Mouse (Mus musculus) thymus, adult 2 months (tissue): ENCODE data around the gene Qsox1. TPM values are rescaled to one million over a fixed set of nuclear protein-coding genes. Genes with fewer than 3 reads are reported as not detected.
A peak's percentile ranks its signal among the peaks of the same experiment; 100 is the strongest.

Source experiments
- DNase-seq: peaks from one replicate; pipeline ENCODE4 v3.0.0; 2021
- H3K27ac ChIP-seq: fragments of 200-500 bp; 2 replicates; pipeline ENCODE4 v1.5.1; 2012; ENCODE audit warnings: low read length, control low read depth; ENCODE audit not compliant: control insufficient read depth, insufficient read depth
- H3K27me3 ChIP-seq: fragments of 200-500 bp; 2 replicates; pipeline ENCODE4 v1.6.1; 2012; ENCODE audit warnings: mild to moderate bottlenecking, low read length, moderate library complexity, mixed read lengths; ENCODE audit not compliant: control insufficient read depth, insufficient read depth
- H3K36me3 ChIP-seq: fragments of 200-500 bp; 2 replicates; pipeline ENCODE4 v1.6.1; 2012; ENCODE audit warnings: mild to moderate bottlenecking, low read length, moderate library complexity; ENCODE audit not compliant: control insufficient read depth, insufficient read depth
- H3K4me1 ChIP-seq: fragments of 200-500 bp; replicated peaks from 2 replicates; pipeline ENCODE4 v1.6.1; 2012; ENCODE audit warnings: low read length; ENCODE audit not compliant: control insufficient read depth, insufficient read depth
- H3K4me3 ChIP-seq: fragments of 200-500 bp; 2 replicates; pipeline ENCODE4 v1.5.1; 2012; ENCODE audit warnings: mild to moderate bottlenecking, low read length, control low read depth, moderate library complexity; ENCODE audit not compliant: control insufficient read depth, insufficient read depth
- CTCF ChIP-seq: fragments of 200-500 bp; IDR thresholded peaks from 2 replicates; pipeline ENCODE4 v1.5.1; 2012; ENCODE audit warnings: mild to moderate bottlenecking, control low read depth, low read length, moderate library complexity, borderline replicate concordance; ENCODE audit not compliant: control insufficient read depth, poor library complexity, insufficient read depth; ENCODE audit errors: extremely low read depth
- POLR2A ChIP-seq: fragments of 200-500 bp; IDR thresholded peaks from 2 replicates; pipeline ENCODE4 v1.6.1; 2012; ENCODE audit warnings: mild to moderate bottlenecking, low read length, control low read depth, moderate library complexity; ENCODE audit not compliant: control insufficient read depth, poor library complexity, insufficient read depth; ENCODE audit errors: extremely low read depth
- WGBS: fragments of 180-500 bp; shearing (Covaris S2); methylation state at CpG from one replicate; pipeline ENCODE4 v1.1.7; 2018; 5-methylcytosine and 5-hydroxymethylcytosine counted together
- polyA plus RNA-seq: library from polyadenylated mRNA; depleted of rRNA; stranded (reverse); fragments of >200 nt; gene quantifications from 2 replicates; pipeline ENCODE4 v1.2.3, GENCODE M21; 2012

Gene Qsox1
- polyA plus RNA-seq, 1 experiment = 61.1 TPM

- Histone ChIP-seq H3K27ac (no peak overlapping the region), H3K36me3 (no peaks in the 10 kb centered on the region), H3K4me3 (no peak overlapping the region), H3K27me3 (no peaks in the 10 kb centered on the region), H3K4me1 (no peaks in the 10 kb centered on the region)
- DNase-seq = no peak
- TF ChIP-seq CTCF = no peak
- no peak for TF ChIP-seq POLR2A
- 90% methylated on average over 5 of the region's 5 CpGs for WGBS
Measured at GRCm38 (mm10) chr1:155820646-155821045, 8.0 kb upstream of the Qsox1 start.

GRCm38 (mm10) chr1:155816167-155816566 lies 3.5 kb upstream of the Qsox1 start:
- H3K4me1 ChIP-seq = peaks cover 9% of the 10 kb centered on the region
- H3K4me3 ChIP-seq = no peak overlapping the region
- H3K27ac ChIP-seq = no peak overlapping the region
- no peaks in the 10 kb centered on the region for H3K27me3 ChIP-seq
- DNase-seq = no peak
- H3K36me3 ChIP-seq = no peaks in the 10 kb centered on the region
- TF ChIP-seq CTCF (no peak), POLR2A (no peak)
- WGBS = 82% methylated on average over 2 of the region's 2 CpGs

- WGBS = 2% methylated on average over 22 of the region's 22 CpGs
- Histone ChIP-seq H3K4me1 (peaks cover 13% of the 10 kb centered on the region), H3K4me3 (peak overlapping the region; percentile 66), H3K36me3 (no peaks in the 10 kb centered on the region), H3K27me3 (no peaks in the 10 kb centered on the region), H3K27ac (no peak overlapping the region)
- DNase-seq = peak; percentile 7
- no peak for TF ChIP-seq POLR2A
- TF ChIP-seq CTCF = no peak
Measured at GRCm38 (mm10) chr1:155811995-155812580, 601 bp downstream of the Qsox1 start.

- no peak for DNase-seq
- Histone ChIP-seq H3K36me3 (no peaks in the 10 kb centered on the region), H3K27me3 (no peaks in the 10 kb centered on the region), H3K4me1 (peaks cover 13% of the 10 kb centered on the region), H3K27ac (no peak overlapping the region), H3K4me3 (no peak overlapping the region)
- TF ChIP-seq POLR2A (no peak), CTCF (no peak)
- whole genome bisulfite sequencing = 85% methylated on average over 7 of the region's 7 CpGs
Measured at GRCm38 (mm10) chr1:155810616-155811015, 2.1 kb downstream of the Qsox1 start.

GRCm38 (mm10) chr1:155809706-155810442 lies 2.8 kb downstream of the Qsox1 start:
- TF ChIP-seq POLR2A = no peak
- TF ChIP-seq CTCF = no peak
- Histone ChIP-seq H3K27me3 (no peaks in the 10 kb centered on the region), H3K4me1 (peaks cover 13% of the 10 kb centered on the region), H3K4me3 (no peak overlapping the region), H3K27ac (no peak overlapping the region), H3K36me3 (no peaks in the 10 kb centered on the region)
- no peak for DNase-seq
- WGBS = 55% methylated on average over 10 of the region's 10 CpGs

- Histone ChIP-seq H3K27me3 (no peaks in the 10 kb centered on the region), H3K4me3 (no peak overlapping the region), H3K36me3 (no peaks in the 10 kb centered on the region), H3K27ac (no peak overlapping the region), H3K4me1 (peaks cover 13% of the 10 kb centered on the region)
- TF ChIP-seq CTCF = no peak
- no peak for TF ChIP-seq POLR2A
- no peak for DNase-seq
- 98% methylated on average over 4 of the region's 4 CpGs for WGBS
Measured at GRCm38 (mm10) chr1:155808261-155808660, 4.4 kb downstream of the Qsox1 start.
